Mouse (Mus musculus) cerebellum, postnatal 10 days (tissue): Measurements from ENCODE around the gene Sap25.
A peak's percentile ranks its signal among the peaks of the same experiment; 100 is the strongest.
"Not testable (repeated sequence)": the region's sequence is repeated elsewhere in the genome, so short reads cannot be mapped to it uniquely, and the experiment has no call there.

Experiments
- DNase-seq, 2 experiments: peaks; one replicate each; pipeline ENCODE4 v3.0.0; 2021; ENCODE audit warnings: mixed read lengths in 2 of 2

The Sap25 gene

DNA sequence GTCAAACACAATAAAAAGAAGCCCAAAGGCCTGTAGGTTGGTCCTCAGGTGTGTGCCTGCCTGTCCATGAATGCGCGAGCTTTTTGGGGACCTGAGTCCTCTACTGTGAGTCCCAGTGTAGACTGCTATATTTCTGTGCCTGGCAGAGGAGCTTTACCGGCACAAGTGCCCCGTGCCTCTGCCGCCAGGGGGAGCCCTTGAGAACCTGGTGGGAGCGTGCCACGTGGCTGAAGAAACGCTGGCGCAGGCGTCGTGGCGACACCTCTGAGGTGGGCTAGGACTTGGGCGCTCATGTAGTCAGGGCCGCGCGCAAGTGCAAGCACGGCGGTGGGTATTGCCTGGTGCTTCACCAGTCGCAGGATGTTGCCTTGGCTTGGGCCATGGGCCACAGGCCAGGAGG lies at the start of gene Sap25:
Gene Sap25 (plus strand): TSS at position 281 of the 400 bp plus-strand sequence.
- DNase-seq: peak in 1 of 2 experiments; percentile 52

DNA sequence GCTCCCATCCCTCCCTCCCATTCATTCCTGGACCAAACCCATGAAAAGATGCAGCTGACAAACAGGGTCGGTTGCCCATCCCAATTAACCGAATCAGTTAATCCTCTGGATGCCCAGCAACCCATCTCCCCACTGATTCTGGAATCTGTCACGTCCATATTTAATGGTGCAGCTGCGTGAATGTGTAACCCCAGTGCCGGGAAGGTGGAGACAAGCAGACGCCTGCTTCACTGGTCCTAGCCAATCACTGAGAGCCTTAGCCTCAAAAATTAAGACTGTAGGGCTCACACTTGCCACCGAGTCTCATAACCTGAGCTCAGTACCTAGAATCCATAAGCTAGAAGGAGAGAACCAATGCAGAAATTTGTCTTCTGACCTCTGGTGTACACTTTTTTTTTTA lies 45.2 kb upstream of the Sap25 start:
- no peak for DNase-seq

DNA sequence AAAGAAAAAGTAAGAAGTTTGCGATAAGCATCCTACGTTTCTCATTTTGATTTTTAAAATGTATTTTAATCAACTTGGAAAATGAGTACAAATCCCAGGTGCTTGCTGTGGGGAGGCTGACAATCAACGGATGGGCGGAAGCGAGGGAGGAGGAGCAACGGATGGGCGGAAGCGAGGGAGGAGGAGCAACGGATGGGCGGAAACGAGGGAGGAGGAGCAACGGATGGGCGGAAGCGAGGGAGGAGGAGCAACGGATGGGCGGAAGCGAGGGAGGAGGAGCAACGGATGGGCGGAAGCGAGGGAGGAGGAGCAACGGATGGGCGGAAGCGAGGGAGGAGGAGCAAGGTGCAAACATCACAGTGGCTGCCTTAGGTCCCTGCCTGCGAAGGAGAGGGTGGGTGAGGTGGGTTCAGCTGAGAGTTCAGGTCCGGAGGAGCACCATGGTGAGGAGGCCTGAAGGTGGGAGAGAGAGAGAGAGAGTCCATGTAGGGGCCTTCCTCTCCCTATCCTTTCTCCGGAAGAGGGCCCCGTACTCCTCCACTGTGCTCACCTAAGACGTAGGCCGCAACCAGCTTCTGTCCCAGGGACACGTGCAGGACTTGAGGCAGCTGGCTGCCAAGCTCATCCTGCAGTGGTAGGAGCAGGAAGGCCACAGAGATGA lies 44.4 kb upstream of the Sap25 start:
- DNase-seq: no peak

DNA sequence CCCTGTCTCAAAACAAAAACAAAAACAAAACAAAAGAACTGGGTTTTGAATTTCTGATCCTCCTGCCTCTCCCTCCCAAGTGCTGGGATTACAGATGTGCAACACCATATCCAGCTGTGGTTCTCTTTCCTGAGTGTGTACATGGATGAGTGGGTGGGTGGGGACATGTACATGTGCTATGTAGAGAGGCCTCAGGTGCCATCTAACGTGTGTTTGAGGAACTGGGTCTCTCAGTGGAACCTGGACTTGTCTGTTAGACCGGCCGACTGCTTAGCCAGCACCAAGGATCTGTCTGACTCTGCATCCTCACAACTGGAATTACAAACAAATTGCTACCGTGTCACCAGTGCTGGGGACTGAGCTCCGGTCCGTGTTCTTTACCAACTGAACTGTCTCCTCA lies 43.5 kb upstream of the Sap25 start:
- no peak for DNase-seq

DNA sequence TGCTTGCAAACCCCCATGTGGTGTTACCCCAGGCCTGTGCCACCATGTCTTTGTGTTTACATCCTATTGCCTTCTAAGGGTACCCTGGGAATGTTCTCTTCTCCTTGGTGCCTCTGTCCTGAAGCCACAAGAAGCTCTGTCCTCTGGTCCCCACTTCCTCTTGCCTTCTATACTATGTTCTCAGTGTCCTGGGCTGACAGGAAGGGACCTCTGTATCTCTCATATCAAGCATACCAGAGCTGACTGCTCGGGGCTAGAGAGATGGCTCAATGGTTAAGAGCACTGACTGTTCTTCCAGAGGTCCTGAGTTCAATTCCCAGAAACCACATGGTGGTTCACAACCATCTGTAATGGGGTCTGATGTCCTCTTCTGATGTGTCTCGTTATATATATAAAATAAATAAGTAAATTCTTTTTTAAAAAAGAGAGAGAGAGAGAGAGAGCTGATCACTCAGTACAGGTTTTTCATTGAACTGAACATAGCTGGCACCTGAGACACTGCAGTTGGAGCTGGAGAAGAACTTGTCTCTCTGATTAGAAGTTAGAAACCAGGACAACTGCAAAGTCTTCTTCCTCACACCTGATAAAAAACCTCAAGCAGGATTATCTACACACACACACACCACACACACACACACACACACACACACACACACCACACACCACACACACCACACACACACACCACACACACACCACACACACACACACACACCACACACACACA lies 42.9 kb upstream of the Sap25 start:
- no peak for DNase-seq

DNA sequence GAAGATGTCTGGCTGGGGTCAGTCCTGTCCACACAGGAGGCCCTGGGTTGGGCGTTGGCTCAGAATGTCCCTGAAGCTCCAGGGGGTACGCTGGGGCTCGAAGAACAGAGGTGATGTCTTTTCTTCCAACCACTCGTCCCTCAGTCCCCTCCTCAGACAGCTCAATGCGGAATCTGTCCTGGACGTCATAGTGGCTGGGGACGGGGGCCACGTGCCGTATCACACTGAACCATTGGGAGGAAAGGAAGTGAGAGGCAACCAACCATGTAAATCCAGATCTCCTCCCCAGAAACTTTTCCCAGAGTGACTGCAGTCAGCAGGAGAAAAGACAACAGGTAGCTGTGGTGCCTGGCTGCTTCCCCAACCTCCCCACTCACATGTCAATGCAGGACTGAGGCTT lies 41.5 kb upstream of the Sap25 start:
- no peak for DNase-seq

DNA sequence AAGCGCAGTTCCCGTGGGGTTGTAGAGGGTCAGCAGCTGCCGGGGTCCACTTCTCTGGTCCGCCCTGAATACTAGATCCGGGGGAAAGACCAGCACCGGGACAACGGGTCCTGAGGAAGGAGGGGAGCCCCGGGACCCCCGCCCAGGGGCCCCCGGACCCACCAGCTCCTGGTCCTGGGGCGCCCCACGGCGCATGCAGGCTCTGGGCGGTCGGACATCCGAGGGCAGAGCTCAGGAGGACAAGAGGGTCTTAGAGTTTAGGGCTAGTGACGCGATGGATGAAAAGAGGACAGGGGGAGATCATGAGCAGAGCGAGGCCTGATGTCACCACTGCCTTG lies 40.9 kb upstream of the Sap25 start:
- DNase-seq: no peak

DNA sequence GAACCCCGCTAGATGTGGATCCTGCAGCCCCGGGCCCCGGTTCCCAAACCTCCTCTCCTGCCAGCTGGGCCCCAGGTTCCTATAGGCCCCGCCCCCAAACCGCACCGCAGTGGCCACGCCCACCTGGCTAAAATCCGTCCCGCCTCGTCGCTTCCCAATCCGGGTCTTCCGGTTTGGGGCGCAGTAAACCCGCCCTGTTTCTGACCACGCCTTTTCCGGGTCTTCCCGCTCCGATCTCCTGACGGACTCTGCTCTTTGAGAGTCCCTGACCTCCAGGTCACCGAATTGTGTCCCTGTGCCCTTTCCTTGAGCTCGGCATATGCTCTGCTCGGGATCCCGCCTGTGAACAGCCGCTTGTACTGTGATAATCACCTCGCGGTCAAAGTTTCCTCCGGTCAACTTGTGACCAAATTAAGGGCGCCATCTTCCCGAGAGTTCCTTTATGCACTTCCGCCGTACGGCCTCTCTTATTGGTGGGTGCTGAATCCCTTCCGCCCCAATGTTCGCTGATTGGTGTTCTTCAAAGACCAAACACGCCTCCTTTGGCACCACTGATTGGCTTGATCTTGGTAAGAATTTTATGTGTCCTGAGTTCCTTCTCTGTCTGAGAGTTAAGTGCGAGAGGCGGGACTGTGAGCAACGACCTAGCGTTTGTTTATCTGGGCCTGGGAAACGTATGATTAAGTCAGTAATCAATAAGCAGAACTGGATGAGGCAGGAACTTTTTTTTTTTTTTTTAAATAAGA lies 40.3 kb upstream of the Sap25 start, which contains the start of gene Mospd3:
Gene Mospd3 (minus strand): TSS at position 440 of the 746 bp plus-strand sequence.
- DNase-seq: peak; percentile 98

DNA sequence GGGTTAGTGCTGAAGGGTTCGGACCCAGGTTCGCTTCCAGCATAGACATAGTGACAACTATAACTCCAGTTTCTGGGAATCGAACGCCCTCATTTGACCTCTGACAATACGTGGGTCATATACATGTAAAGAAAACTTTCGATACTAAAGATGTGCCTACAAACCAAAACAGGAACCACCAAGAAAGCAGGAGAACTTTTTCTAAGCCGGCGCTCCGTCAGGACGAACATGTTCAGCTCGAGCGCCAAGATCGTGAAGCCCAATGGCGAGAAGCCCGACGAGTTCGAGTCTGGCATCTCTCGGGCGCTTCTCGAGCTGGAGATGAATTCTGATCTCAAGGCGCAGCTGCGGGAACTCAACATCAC lies 39.8 kb upstream of the Sap25 start:
- peak; percentile 45 to 52 for DNase-seq

DNA sequence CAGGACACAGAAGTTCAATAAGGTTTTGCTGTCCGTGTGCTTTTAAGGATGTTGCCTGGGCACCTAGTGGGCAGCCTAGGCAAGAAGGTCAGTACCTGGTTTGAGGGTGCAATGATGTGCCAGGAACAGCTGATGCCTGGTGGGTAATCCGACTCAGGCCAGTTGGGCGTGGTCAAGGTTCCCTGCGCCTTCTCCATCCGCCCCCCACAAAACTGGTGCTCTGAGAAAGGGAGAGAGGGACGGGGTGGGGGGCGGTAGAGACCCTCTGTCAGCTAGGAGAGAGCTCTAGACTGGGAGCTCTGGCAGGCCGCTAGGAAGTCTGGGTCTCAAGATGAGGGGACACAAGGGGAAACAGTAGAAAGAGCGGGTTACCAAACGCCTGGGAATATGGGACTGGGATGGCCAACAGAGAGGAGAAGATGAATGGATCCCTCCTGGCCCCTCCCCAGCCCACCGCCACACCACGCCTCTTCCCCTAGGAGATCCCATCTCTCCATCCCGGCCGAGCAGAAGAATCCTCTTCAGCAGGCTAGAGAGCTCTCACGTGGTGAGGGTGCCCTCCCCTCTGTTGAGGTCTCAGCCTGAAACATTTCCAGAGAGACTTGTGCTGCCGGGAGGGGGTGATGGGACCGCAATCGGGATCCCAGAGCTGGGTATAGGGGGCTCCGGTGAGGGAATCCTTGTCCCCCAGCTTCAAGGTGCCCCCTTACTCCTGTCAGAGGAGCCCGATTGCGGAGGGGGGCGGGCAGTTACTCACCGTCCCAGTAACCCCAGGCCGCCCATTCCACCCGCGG lies 33.1 kb upstream of the Sap25 start:
- DNase-seq: no peak

DNA sequence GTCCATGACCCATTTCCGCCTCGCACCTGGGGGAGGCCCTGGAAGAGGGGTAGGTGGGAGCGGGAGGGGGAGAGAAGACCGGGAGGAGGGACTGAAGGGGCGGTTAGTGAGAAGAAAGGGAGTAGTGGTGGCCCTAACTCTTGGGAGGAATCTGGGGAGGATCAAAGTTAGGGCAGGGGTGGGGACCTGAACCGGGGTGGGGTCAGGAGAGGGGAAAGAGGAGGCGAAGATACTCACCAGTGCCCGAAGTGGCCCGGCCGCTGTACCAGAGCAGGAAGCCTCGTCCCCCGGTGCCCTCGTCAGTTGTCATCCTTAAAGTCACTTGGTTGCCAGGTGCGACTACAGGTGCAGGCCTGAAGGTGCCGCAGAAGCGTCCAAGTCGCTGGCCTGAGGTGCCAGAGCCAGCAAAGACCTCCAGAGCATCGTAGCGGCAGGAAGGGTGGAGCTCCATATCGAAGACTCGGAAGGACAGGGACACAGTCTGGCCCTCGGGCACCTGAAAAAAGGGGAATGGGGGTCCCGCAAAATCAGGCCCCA lies 32.4 kb upstream of the Sap25 start:
- no peak for DNase-seq

DNA sequence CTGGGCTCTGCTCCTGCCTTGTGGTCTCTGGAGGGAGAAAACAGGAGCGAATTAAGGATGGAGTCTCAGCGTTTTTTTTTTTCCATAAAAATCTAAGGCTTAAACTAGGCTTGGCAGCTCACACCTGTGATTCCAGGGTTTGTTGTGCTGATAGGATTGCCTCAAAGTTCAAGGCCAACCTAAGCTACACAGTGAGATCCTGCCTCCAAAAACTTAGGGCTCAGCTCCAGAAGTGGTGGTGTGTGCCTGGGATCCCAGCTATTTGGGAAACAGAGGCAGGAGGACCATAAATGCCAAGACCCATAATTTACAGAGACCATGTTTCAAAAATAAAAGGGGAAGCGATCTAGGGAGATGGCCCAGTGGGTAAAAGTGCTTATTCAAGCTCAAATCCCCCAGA lies 31.8 kb upstream of the Sap25 start:
- no peak for DNase-seq

DNA sequence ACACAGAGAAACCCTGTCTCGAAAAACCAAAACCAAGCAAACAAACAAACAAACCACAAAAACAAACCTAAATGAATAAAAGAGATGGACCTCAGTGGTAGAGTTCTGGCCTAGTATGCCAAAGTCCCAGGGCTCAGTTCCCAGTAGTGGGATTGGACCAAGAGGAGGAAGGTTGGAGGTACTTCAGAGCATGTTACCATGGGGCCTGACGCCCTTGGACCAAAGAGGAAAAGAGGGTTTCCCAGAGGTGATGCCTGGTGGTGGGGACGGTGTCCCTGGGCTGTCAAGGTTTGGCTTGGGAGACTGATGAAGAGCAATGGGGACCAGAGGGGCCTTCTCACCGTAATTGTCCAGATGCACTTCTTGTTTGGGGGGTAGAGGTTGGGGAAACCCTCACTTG lies 31.1 kb upstream of the Sap25 start:
- DNase-seq: no peak

DNA sequence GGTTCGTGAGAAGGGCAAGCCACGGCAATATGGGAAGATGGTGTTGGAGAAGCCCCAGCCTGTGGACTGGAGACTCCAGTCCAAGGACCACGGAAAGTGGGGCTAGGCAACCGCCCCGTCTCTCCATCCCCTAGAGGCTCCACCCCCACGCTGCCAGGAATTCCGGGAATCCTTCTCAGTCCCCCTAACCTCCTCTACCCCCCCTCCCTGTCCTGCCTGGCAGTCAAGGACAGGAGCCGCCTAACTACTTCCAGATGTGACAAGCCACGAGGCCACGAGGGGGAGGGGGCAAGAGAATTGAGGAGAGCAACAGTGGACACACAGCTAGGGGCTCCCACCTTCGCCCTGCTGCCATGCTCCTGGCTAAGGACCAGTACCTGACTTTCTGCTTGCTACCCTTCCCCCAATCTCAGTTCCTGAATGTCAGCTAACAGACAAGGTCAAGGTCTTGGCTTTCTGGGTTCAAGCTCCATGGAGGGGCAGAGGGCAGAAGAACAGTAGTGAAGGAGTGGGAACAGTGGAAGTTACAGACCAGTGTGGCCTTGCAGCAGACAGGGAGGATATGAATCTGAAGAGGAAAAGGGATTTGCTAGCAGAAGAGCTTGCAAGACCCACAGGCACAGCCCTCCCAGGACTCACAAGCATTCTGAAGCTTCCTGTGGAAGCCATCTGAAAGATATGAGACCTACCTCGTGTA lies 30.4 kb upstream of the Sap25 start:
- DNase-seq: no peak

DNA sequence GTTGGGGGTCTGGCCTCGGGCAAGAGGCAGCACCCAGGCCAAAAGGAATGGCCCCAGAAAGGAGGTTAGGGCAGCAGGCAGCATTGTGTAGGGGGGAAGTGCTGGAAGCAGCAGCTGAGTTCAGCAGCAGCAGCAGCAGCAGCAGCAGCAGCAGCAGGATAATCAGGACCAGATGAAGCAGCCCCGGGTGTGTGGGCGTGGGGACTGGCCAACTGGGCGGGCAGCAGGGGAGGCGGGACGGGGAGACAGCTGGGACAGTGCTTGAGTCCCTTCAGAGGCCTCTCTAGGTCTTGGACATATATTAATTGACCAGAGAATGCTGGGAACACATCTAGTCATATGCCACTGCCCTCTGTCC lies 29.9 kb upstream of the Sap25 start:
- peak in 1 of 2 experiments; percentile 32 for DNase-seq

DNA sequence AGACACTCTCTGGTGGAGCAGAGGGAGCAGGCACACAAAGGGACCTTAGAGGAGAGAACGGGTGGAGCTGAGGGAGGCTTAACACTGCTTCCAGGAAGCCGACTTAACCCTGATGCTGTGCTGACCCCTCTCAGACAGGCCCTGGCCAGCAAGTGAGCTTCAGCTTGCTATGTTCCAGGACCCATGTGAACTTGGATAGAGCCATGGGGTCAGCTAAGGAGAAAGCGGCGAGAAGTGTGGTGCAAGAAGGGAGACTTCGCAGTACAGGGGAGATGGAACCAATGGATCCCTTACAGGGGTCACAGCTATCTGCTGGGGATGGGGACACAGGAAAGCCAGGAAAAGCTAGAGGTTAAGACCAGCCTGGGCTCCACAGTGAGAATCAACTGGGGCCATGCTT lies 28.1 kb upstream of the Sap25 start:
- DNase-seq: no peak

DNA sequence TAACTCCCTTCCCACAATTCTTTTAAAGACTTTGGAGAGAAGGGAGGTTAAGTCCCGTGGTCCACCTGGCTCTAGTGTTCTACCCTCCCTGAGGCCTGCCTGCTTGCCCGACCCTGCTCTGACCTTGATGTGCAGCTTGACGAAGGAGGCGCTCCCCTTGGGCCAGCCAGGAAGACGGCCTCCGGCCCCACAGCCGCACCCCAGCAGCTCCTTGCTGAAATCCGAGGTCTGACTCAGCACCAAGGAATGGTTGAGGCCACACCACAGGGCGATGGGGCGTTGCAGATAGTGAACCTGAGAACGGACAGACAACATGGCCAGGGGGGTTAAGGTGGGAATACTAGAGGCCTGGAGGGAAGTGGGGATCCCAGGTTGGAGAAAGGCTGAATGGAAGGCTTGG lies 27.6 kb upstream of the Sap25 start, which contains the start of gene Pcolce:
Gene Pcolce (minus strand): TSS at position 235 of the 400 bp plus-strand sequence.
- no peak for DNase-seq

DNA sequence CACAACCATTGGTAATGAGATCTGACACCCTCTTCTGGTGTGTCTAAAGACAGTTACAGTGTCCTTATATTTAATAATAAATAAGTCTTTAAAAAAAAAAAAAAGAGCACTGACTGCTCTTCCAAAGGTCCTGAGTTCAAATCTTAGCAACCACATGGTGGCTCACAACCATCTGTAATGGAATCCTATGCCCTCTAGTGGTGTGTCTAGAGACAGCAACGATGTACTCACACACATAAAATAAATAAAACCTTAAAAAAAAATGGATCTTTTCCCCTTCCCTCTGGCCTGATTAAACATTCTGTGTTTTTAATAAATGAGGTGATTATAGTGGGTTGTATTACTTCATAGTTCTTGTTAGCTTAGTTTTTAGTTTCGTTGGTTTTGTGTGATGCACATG lies 26.2 kb upstream of the Sap25 start:
- not testable (repeated sequence) for DNase-seq

DNA sequence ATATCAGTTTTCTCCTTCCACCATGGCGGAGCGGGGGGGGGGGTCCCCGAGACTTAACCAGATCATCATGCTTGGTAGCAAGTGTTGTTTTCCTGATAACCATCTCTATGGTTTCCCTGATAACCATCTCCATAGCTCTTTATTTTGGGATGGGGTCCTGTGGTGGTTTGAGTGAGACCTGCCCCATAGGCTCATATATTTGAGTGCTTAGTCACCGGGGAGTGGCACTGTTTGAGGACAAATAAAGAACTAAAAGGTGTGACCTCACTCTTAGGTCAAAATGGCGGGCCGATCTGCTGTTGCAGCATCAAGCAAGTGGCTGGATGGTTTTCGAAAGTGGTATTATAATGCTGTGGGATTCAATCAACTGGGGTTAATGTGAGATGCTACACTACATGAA lies 25.8 kb upstream of the Sap25 start:
- DNase-seq: no peak

DNA sequence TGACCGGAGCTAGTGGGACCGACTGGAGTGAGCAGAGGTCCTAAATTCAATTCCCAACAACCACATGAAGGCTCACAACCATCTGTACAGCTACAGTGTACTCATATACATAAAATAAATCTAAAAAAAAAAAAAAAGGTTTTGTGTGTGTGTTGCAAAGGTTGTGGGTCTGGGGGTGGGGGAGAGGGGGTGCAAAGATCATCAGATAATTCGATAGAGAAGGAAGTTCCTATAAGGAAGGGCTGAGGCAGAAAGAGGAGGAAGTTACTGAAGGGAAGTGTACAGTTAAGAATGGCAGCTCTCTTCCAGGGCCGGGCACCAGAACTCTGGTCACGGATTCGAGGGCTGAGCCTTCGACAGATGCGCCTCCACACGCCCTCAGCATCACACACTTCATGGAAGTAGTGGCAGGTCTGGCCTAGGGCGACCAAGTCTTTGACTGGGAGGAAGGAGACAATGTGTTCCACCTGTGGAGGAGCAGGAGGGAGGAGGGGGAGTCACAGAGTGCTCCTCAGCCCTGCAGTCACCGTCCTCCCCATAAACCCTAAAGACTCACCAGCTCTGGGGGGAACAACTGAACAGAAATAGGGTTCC lies 17.1 kb upstream of the Sap25 start:
- DNase-seq: no peak

DNA sequence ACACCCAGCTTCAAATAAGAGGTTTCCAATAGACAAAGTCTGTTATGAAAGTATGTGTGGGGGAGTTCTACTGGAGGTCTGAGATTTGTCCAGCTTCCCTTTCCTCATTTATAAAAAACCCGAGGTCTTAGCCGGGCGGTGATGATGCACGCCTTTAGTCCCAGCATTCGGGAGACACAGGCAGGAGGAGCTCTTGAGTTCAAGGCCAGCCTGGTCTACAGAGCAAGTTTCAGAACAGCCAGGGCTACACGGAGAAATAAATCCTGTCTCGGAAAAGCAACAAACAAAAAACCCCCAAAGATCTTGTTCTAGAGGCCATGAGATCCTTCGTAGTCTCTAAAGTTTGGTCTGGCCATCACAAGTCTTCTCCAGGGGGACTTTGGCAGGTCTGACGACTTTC lies 13.1 kb upstream of the Sap25 start:
- DNase-seq: no peak
